In the genomic region with DNA sequence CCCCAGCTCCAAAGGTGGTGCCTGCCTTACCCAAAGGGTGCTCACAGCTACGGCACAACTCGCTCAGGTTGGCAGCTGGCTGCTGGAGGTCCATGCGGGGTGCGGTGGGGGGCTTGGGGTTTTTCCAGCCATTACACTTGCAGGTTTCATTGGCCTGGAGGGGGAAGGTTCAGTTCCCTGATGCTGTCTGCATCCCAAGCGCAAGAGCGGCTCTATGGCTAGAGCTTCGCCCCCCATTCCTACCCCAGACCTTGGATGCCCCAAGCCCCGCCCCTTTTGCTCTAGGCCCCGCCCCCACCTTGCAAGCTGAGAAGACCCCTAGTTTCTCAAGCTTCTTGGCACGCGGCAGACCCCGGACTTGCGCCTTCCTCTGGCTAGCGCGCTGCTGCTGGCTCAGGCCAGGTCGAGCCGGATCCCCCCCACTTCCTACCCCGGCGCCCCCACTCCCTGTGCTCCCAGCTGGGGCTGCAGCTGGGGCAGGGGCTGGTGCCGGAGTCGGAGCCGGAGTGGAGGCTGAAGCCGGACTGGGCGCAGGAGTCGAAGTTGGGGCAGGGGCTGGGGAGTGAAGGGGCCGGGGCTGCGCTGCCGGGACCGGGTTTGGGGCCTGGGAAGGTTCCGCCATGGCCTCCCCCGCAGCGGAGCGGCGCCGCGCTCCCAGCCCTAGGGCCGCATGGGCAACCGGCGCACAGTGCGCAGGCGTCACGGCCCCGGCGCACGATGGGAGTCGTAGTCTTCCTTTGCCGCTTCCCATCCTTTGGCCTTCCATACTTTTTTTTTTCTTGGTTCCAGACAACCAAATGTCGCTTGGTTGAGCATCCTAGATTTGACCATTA, we compare ENCODE assay signal across 8 mouse cellular contexts. TPM values are rescaled to one million over a fixed set of nuclear protein-coding genes. Genes with fewer than 3 reads are reported as not detected.
A peak's percentile ranks its signal among the peaks of the same experiment; 100 is the strongest.
DNase-seq lines count a peak whose midpoint lies in the region; ATAC-seq and TF ChIP-seq lines count a peak whose summit lies in the region.

A gene (minus strand): TSS at position 683 of the 833 bp plus-strand sequence.

- intact Hi-C loops in heart, postnatal 25 days (cut with DNase I): loop anchor here (5.0 to 10.0 kb wide), 2 partner anchors 150 to 353 kb away; no protein-coding TSS in a partner anchor

- no peak for ATAC-seq in G1E (ENCODE audit: extremely low read depth, insufficient number of reproducible peaks, low FRiP score, poor library complexity, severe bottlenecking)
- ATAC-seq in forebrain, embryonic 15.5 days (replicated peaks): peak; percentile 93
- peak; percentile 88 for ATAC-seq in lung, embryonic 15.5 days (ENCODE audit: borderline replicate concordance, extremely low read depth, low FRiP score, low TSS enrichment)

- no peaks in the 10 kb centered on the region for H3K9me3 ChIP-seq in G1E (replicated peaks)
- no peaks in the 10 kb centered on the region for H3K9me3 ChIP-seq in forebrain, embryonic 15.5 days
- no peaks in the 10 kb centered on the region for H3K9me3 ChIP-seq in lung, embryonic 15.5 days

- peak; percentile 91 for DNase-seq in G1E (ENCODE audit: low spot score)
- peak; percentile 82 for DNase-seq in cerebellum, adult 11 months
- peak; percentile 74 for DNase-seq in heart, postnatal 25 days (ENCODE audit: low spot score)
- peak; percentile 83 to 88 for DNase-seq in layer of hippocampus, adult 2 months (ENCODE audit: low spot score in 2 of 2)
- DNase-seq in ovary, postnatal 36 days (ENCODE audit: low spot score): peak; percentile 87
- DNase-seq in thymus, postnatal 36 days: peak; percentile 74 to 82

- H3K9ac ChIP-seq in forebrain, embryonic 15.5 days (replicated peaks): peak within 1 kb of the TSS; percentile 95
- peak within 1 kb of the TSS; percentile 99 for H3K9ac ChIP-seq in lung, embryonic 15.5 days

- 2% methylated on average over 48 of the region's 48 CpGs for WGBS in forebrain, embryonic 15.5 days
- WGBS in lung, embryonic 15.5 days: 2% methylated on average over 47 of the region's 48 CpGs

- peaks cover 81% of the 10 kb centered on the region for H3K36me3 ChIP-seq in G1E (replicated peaks)
- peaks cover 42% of the 10 kb centered on the region for H3K36me3 ChIP-seq in forebrain, embryonic 15.5 days
- H3K36me3 ChIP-seq in lung, embryonic 15.5 days: peaks cover 47% of the 10 kb centered on the region

- H3K27ac ChIP-seq in forebrain, embryonic 15.5 days (replicated peaks): peak within 1 kb of the TSS; percentile 72
- peak within 1 kb of the TSS; percentile 92 for H3K27ac ChIP-seq in layer of hippocampus, adult 2 months
- H3K27ac ChIP-seq in lung, embryonic 15.5 days: peak within 1 kb of the TSS; percentile 81

- no peak for TF ChIP-seq CTCF in G1E (IDR thresholded peaks at IDR 0.05; ENCODE audit: low read depth, low read length)
- TF ChIP-seq CTCF in layer of hippocampus, adult 2 months (conservative IDR thresholded peaks at IDR 0.05): no peak

- H3K4me3 ChIP-seq in G1E (ENCODE audit: low read depth, low read length): peak within 1 kb of the TSS; percentile 92
- peak within 1 kb of the TSS; percentile 98 for H3K4me3 ChIP-seq in forebrain, embryonic 15.5 days
- H3K4me3 ChIP-seq in layer of hippocampus, adult 2 months: peak within 1 kb of the TSS; percentile 76
- peak within 1 kb of the TSS; percentile 100 for H3K4me3 ChIP-seq in lung, embryonic 15.5 days

- peak within 1 kb of the TSS; percentile 72 for H3K4me2 ChIP-seq in forebrain, embryonic 15.5 days (replicated peaks)
- peak within 1 kb of the TSS; percentile 82 for H3K4me2 ChIP-seq in lung, embryonic 15.5 days

- peaks cover 67% of the 10 kb centered on the region for H3K4me1 ChIP-seq in G1E (ENCODE audit: insufficient read depth, low read depth, low read length)
- peaks cover 25% of the 10 kb centered on the region for H3K4me1 ChIP-seq in forebrain, embryonic 15.5 days
- peaks cover 32% of the 10 kb centered on the region for H3K4me1 ChIP-seq in lung, embryonic 15.5 days

- no peaks in the 10 kb centered on the region for H3K27me3 ChIP-seq in G1E (ENCODE audit: insufficient read depth, low read length)
- no peaks in the 10 kb centered on the region for H3K27me3 ChIP-seq in forebrain, embryonic 15.5 days
- H3K27me3 ChIP-seq in lung, embryonic 15.5 days: no peaks in the 10 kb centered on the region

RNA-seq across cellular contexts. Expression of the gene that starts here (rescaled TPM):
- 46.8 and 47.0 TPM in 2 replicates for total RNA-seq in G1E (2014; fragmentation: Nextera tagmentation)
- 17.9 and 18.8 TPM in 2 replicates for total RNA-seq in G1E (2017)
- polyA plus RNA-seq in G1E (2012): 93.4 and 94.2 TPM in 2 replicates
- polyA plus RNA-seq in forebrain, embryonic 15.5 days (2015; fragmentation: Nextera tagmentation; extraction: Ambion mirVana): 53.1 and 54.4 TPM in 2 replicates
- 10 to 100 TPM; 12.3 to 13.6 TPM for total RNA-seq in heart, postnatal 25 days (2021)
- total RNA-seq in layer of hippocampus, adult 2 months (2021): 10 to 100 TPM; 55.4 to 57.8 TPM
- 52.9 and 56.1 TPM in 2 replicates for polyA plus RNA-seq in lung, embryonic 15.5 days (2015; fragmentation: Nextera tagmentation; extraction: Ambion mirVana)
